Mouse (Mus musculus) gastrocnemius, adult 18-20 months (tissue): ENCODE measurements at regions not wholly inside any gene's neighbourhood (a gene's known extent, or its start where the extent isn't known, plus 50 kb on each side); places are given as distances from the start of the nearest gene placed in this dataset.

Experiments
- DNase-seq: peaks from one replicate; pipeline ENCODE4 v3.0.0; 2021; ENCODE audit warnings: low spot score

GRCm38 (mm10) chr16:25584337-25585069, 99.1 kb upstream of the Trp63 start:
- DNase-seq: no peak

GRCm38 (mm10) chr16:25585070-25585454, 98.5 kb upstream of the Trp63 start:
- no peak for DNase-seq

GRCm38 (mm10) chr16:25585953-25586352, 97.6 kb upstream of the Trp63 start:
- no peak for DNase-seq

- DNase-seq: no peak
Measured at GRCm38 (mm10) chr16:25587879-25588347, 95.7 kb upstream of the Trp63 start.

- no peak for DNase-seq
Measured at GRCm38 (mm10) chr16:25597435-25597834, 86.1 kb upstream of the Trp63 start.

- no peak for DNase-seq
Measured at GRCm38 (mm10) chr16:25603121-25603520, 80.4 kb upstream of the Trp63 start.

- no peak for DNase-seq
Measured at GRCm38 (mm10) chr16:25615229-25615628, 68.3 kb upstream of the Trp63 start.

- DNase-seq: no peak
Measured at GRCm38 (mm10) chr16:25615646-25616045, 67.9 kb upstream of the Trp63 start.

- DNase-seq: no peak
Measured at GRCm38 (mm10) chr16:25618898-25619297, 64.7 kb upstream of the Trp63 start.

GRCm38 (mm10) chr16:25622651-25623050, 60.9 kb upstream of the Trp63 start:
- no peak for DNase-seq

GRCm38 (mm10) chr16:25623986-25624623, 59.5 kb upstream of the Trp63 start:
- peak; percentile 2 for DNase-seq

- no peak for DNase-seq
Measured at GRCm38 (mm10) chr16:25629750-25630149, 53.8 kb upstream of the Trp63 start.

- no peak for DNase-seq
Measured at GRCm38 (mm10) chr16:25631139-25631716, 52.3 kb upstream of the Trp63 start.
